Mouse (Mus musculus): ENCODE results near the gene 1700023F06Rik. TPM values are rescaled to one million over a fixed set of nuclear protein-coding genes. Genes with fewer than 3 reads are reported as not detected.
A peak's percentile ranks its signal among the peaks of the same experiment; 100 is the strongest.

Gene 1700023F06Rik
- total RNA-seq, 2 experiments from 2014 or later, result 1.5 to 2.4 TPM

- intact Hi-C loops (cut with DNase I), result no loop called here
- DNase-seq (ENCODE audit: low spot score in 2 of 2), result peak; percentile 30 to 33
Observed at GRCm38 (mm10) chr11:103193825-103194168, 14.6 kb downstream of the 1700023F06Rik start.

- intact Hi-C loops (cut with DNase I), result no loop called here
- DNase-seq (ENCODE audit: low spot score in 2 of 2), result peak; percentile 77 to 88
Observed at GRCm38 (mm10) chr11:103192956-103193824, 15.2 kb downstream of the 1700023F06Rik start.

- peak; percentile 78 to 94 for DNase-seq (ENCODE audit: low spot score in 2 of 2)
- intact Hi-C loops (cut with DNase I), result no loop called here
Observed at GRCm38 (mm10) chr11:103192230-103192955, 16.0 kb downstream of the 1700023F06Rik start.

DNA sequence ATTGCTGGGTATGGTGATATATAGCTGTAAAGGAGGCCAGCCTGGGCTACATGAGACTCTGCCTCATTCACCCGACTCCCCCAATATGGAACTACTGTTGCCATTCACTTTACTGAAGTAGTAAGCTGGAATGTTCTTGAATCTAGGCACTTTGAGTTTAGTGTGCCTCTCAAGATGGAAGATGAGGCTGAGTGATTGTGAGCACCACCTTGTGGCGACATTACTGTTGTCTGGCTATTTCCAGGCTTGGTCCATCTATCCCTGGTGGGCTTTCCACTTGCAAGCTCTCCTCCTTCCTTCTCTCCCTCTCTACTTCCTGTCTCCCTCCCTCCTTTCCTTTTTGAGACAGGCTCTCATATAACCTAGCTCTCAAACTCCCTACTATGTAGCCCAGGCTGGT lies 23.5 kb downstream of the 1700023F06Rik start:
- DNase-seq (ENCODE audit: low spot score in 2 of 2), result peak; percentile 58 to 63
- intact Hi-C loops (cut with DNase I), result no loop called here

- no peak for DNase-seq (ENCODE audit: low spot score in 2 of 2)
- intact Hi-C loops (cut with DNase I), result no loop called here
Observed at GRCm38 (mm10) chr11:103181911-103182310, 26.4 kb downstream of the 1700023F06Rik start.

- intact Hi-C loops (cut with DNase I), result no loop called here
- peak in 1 of 2 experiments; percentile 60 for DNase-seq (ENCODE audit: low spot score in 2 of 2)
Observed at GRCm38 (mm10) chr11:103181349-103181748, 27.0 kb downstream of the 1700023F06Rik start.

DNA sequence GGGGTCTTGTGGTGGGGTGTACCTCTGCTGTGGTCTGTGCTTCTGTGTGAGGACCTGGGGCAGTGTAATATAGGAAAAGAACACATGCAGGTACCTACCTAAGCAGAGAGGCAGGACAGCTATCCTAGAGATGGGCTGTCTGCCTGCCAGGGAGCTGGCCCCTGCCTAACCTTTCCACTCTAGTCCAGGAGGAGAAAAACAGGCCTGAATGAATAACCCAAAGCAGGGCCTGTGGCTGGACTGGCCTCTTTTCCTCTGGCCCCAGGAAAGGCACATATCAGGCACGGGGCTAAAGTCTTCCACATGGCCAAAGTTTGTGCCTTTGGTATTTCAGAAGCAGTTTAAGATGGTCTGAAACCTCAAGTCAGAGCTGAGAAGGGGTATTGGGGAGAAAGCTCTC lies 27.9 kb downstream of the 1700023F06Rik start:
- intact Hi-C loops (cut with DNase I), result no loop called here
- DNase-seq (ENCODE audit: low spot score in 2 of 2), result no peak

GRCm38 (mm10) chr11:103178748-103179147 lies 29.6 kb downstream of the 1700023F06Rik start:
- intact Hi-C loops (cut with DNase I), result no loop called here
- DNase-seq (ENCODE audit: low spot score in 2 of 2), result no peak

- intact Hi-C loops (cut with DNase I), result no loop called here
- DNase-seq (ENCODE audit: low spot score in 2 of 2), result no peak
Observed at GRCm38 (mm10) chr11:103177815-103178485, 30.4 kb downstream of the 1700023F06Rik start.

- intact Hi-C loops (cut with DNase I), result no loop called here
Observed at GRCm38 (mm10) chr11:103177216-103177615, 31.1 kb downstream of the 1700023F06Rik start.

GRCm38 (mm10) chr11:103176510-103176909 lies 31.8 kb downstream of the 1700023F06Rik start:
- intact Hi-C loops (cut with DNase I), result no loop called here
- no peak for DNase-seq (ENCODE audit: low spot score in 2 of 2)

More at GRCm38 (mm10) chr11:103177216-103177615, 31.1 kb downstream of the 1700023F06Rik start:
- DNase-seq (ENCODE audit: low spot score in 2 of 2), result no peak

DNA sequence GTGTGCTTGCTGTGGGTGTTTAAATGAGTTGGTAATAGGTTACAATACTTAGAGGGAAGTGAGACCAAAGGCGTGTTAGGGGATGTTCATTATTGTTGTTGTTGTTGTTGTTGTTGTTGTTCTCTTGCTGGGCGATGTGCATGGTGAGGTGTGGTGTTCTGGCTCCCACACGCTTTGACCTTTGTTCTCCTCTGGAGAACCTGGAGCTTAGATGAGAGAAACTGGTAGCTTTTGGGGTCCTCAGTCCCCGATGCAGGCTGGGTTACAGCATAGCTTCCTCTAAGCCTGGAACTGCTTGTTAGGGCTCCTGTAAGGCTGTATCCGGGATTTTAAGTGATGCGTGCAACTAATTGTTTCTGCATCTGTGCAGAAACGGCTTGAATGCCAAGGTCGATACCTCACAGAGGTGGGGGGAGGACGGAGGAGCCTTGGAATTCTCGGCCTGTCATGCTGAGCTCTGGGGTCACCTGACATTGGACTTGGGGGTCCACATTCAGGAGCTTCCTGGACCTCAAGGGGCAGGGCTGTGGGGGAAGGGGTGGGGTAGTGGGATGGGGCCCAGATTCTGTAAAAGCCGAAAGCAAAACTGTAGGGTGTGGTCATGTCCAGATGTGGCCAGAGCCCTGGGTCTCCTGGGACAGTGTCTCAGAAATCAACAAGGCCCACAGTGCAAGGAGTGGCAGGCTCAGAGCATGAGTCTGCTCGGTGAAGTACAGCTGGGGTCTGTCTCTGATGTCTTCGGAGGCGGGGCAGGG lies 32.5 kb downstream of the 1700023F06Rik start:
- intact Hi-C loops (cut with DNase I), result no loop called here
- no peak for DNase-seq (ENCODE audit: low spot score in 2 of 2)

DNA sequence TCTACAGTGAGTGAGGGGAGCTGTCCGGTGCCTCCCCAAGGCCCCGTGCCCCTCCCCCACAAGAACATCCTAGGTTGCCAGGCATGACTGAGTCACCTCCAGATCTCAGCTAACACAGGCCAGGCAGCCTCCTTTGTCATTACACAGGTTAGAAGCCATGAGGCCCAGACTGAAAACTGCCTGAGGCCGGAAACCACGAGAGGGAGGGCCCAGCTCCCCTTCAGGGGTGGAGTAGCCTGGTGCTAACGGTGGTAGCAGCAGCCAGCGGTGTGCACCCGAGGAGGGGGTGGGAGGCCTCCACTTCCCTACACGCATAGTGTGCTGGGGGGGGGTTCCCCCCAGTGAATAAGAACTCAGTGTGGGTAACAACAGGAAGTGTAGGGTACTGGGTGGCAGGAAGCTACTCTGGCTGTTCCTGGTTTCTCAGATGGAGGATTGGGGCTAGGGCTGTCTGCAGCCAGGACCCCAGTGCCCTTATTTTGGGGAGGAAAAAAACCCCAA lies 33.4 kb downstream of the 1700023F06Rik start:
- no peak for DNase-seq (ENCODE audit: low spot score in 2 of 2)
- intact Hi-C loops (cut with DNase I), result no loop called here

GRCm38 (mm10) chr11:103174411-103174832 lies 33.9 kb downstream of the 1700023F06Rik start:
- intact Hi-C loops (cut with DNase I), result no loop called here
- DNase-seq (ENCODE audit: low spot score in 2 of 2), result no peak

GRCm38 (mm10) chr11:103173771-103174344 lies 34.5 kb downstream of the 1700023F06Rik start:
- DNase-seq (ENCODE audit: low spot score in 2 of 2), result peak; percentile 48 to 79
- intact Hi-C loops (cut with DNase I), result no loop called here

DNA sequence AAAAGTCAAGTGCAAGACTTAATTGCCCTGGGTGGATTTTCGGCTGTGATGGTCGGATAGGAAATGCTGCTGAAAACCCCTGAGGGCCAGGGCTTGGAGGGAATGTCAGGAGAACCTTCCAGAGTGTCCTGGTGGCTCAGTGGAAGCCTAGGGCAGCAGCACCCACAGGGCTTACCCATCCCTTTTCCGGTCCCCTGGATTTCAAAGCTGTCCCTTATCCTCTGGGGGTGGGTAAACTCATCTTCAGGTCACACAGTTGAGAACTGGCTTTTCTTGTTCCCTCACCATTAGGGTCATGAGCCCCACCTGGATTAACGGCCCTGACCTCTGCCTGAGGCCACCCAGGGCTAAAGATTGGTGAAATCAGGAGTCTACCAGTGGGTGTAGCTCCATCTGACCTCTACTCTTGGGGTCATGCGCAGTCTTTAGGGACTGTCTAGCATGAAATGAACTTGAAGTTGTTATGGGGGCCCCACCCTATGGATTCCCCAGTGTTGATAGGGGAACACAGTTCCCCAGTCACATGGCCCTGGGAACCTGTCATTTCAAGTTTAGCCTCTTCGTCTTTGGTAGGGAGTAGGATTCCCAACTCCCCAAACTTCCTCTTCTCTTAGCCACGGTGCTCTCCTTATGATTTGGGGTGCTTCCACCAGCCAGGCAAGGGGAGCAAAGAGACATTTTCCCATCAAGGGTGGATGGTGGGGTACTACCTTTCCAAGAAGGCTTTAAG lies 35.2 kb downstream of the 1700023F06Rik start:
- no peak for DNase-seq (ENCODE audit: low spot score in 2 of 2)
- intact Hi-C loops (cut with DNase I), result no loop called here

DNA sequence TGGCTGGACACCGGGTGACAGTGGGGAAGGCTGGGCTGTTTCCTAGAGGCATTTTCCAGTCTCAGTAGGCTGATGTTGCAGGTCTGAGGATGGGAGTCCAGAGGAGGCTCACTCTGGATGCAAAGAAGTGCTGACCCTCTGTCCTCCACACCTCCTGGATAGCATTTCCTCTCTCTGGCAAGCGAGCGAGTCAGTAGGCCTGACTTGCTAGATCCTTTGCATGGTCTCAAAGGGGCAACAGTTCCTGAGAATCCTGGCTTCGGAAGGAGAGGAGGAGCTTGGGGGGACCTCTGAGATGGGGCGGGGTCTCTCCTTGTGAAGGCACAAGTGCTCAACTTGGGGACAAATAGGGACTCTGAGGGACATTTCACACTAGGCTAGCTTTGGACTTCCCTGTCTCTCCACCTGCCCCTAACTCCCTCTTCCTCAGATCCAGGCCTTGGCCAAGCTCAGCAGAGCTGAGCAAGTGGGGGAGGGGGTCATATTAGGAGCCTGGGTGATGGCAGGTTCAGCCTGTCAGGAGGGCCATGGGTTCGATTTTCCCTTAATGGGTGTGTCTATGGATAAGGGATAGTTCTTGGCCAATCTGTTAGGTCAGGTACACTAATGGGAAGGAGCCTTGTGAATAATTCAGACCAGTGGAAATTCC lies 35.8 kb downstream of the 1700023F06Rik start:
- no peak for DNase-seq (ENCODE audit: low spot score in 2 of 2)
- intact Hi-C loops (cut with DNase I), result no loop called here
